Mouse (Mus musculus) limb, embryonic 14.5 days (tissue): Measurements from ENCODE around the gene Hibadh. TPM values are rescaled to one million over a fixed set of nuclear protein-coding genes. Genes with fewer than 3 reads are reported as not detected.

Experiments used
- ATAC-seq: fragments of 200-750 bp; cut with Nextera tagmentation; 2 replicates; pipeline ENCODE4 v1.8.0; 2017; ENCODE audit warnings: low read depth, moderate number of reproducible peaks, moderate TSS enrichment; ENCODE audit not compliant: low FRiP score
- DNase-seq: peaks from one replicate; pipeline ENCODE4 v3.0.0-alpha.2; 2015; ENCODE audit warnings: low spot score
- H3K27ac ChIP-seq: fragments of 300-500 bp; sonication (generic); replicated peaks from 2 replicates; pipeline ENCODE4 v1.5.1; 2014; ENCODE audit warnings: low read depth, mild to moderate bottlenecking, low read length, moderate library complexity, mixed read lengths
- H3K27me3 ChIP-seq: fragments of 300-500 bp; sonication (generic); 2 replicates; pipeline ENCODE4 v1.6.1; 2014; ENCODE audit warnings: low read length, mixed read lengths; ENCODE audit not compliant: control insufficient read depth, insufficient read depth
- H3K36me3 ChIP-seq: fragments of 300-500 bp; sonication (generic); 2 replicates; pipeline ENCODE4 v1.6.1; 2014; ENCODE audit warnings: mild to moderate bottlenecking, low read length, moderate library complexity, mixed read lengths; ENCODE audit not compliant: control insufficient read depth, insufficient read depth
- H3K4me1 ChIP-seq: fragments of 300-500 bp; sonication (generic); 2 replicates; pipeline ENCODE4 v1.6.1; 2014; ENCODE audit warnings: antibody characterized with exemption, low read length, mixed read lengths; ENCODE audit not compliant: control insufficient read depth, insufficient read depth
- H3K4me2 ChIP-seq: fragments of 300-500 bp; sonication (generic); replicated peaks from 2 replicates; pipeline ENCODE4 v1.6.1; 2014; ENCODE audit warnings: low read depth, mild to moderate bottlenecking, low read length, moderate library complexity; ENCODE audit not compliant: severe bottlenecking
- H3K4me3 ChIP-seq: fragments of 300-500 bp; sonication (generic); replicated peaks from 2 replicates; pipeline ENCODE4 v1.5.1; 2014; ENCODE audit warnings: low read length
- H3K9ac ChIP-seq: fragments of 300-500 bp; sonication (generic); 2 replicates; pipeline ENCODE4 v1.6.1; 2014; ENCODE audit warnings: mild to moderate bottlenecking, low read depth, low read length, moderate library complexity; ENCODE audit not compliant: severe bottlenecking
- H3K9me3 ChIP-seq: fragments of 300-500 bp; sonication (generic); 2 replicates; pipeline ENCODE4 v1.6.1; 2016; ENCODE audit warnings: low read length; ENCODE audit not compliant: control insufficient read depth
- POLR2A ChIP-seq: fragments of 200-500 bp; IDR thresholded peaks from 2 replicates; pipeline ENCODE4 v1.8.0; 2012; ENCODE audit warnings: inconsistent platforms, mild to moderate bottlenecking, moderate library complexity, borderline replicate concordance; ENCODE audit not compliant: insufficient read depth, insufficient read length; ENCODE audit errors: extremely low read depth
- WGBS: fragments of 180-500 bp; shearing (Covaris S2); extraction: QIAGEN DNeasy Blood & Tissue Kit; methylation state at CpG from one replicate; pipeline ENCODE4 v1.1.7; 2014; 5-methylcytosine and 5-hydroxymethylcytosine counted together
- polyA plus RNA-seq, 2 experiments: library from polyadenylated mRNA; depleted of rRNA in 1 of 2; stranded (reverse) in 1 of 2; unstranded in 1 of 2; fragments of >200 nt; fragmentation: Nextera tagmentation in 1 of 2; extraction: Ambion mirVana in 1 of 2; gene quantifications; 2 replicates each; pipeline versions ENCODE4 v1.2.1 to v1.2.3; 2012 to 2014

Gene Hibadh
- polyA plus RNA-seq, 2 experiments, result 49.2 to 56.0 TPM

DNA sequence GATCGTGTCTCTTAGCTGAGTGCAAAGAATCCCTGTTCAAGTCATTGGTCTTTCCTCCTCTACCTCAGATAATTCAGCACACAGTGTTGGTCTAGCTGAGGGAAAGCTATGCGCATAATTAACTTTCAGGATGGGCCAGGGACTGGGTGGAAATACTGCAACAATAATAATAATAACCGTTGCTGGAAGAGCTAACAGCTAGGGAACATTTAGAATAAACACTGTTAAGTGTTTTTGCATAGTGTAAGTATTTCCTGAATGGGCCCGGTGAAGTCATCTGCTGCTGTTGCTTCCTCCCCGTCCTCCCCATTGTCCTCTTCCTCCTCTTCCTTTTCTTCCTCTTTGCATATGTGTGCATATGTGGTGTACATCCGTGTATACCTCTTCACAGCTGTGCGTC, 132.2 kb downstream of the Hibadh start:
- no peak overlapping the region for H3K9ac ChIP-seq
- H3K4me2 ChIP-seq, result no peak overlapping the region
- H3K9me3 ChIP-seq, result no peaks in the 10 kb centered on the region
- 89% methylated on average over 7 of the region's 7 CpGs for WGBS
- DNase-seq (no peak), ATAC-seq (no peak)
- no peak overlapping the region for H3K4me3 ChIP-seq
- no peaks in the 10 kb centered on the region for H3K36me3 ChIP-seq
- no peak overlapping the region for H3K27ac ChIP-seq
- H3K27me3 ChIP-seq, result no peaks in the 10 kb centered on the region
- no peak for TF ChIP-seq POLR2A
- peaks cover 7% of the 10 kb centered on the region; the same call in 1 of the 2 replicates for H3K4me1 ChIP-seq

DNA sequence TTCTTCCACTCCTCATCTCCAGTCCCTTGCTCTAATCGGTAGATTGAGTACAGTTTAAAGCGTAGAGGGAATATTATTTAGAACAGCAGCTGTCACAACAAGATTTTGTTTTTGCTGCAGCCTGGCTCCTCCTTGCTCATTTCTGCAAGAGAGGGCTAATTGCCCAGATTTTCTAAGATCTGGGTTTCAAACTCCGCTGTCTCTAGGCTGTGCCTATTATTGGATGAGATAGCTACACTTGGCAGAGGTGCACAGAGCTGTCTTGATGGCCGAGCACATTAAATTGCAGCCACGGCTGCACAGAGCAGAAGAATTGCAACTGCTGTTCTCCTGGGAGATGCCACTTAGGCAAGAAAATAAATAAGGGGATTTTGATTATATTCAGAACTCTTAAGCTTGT, 133.0 kb downstream of the Hibadh start:
- Histone ChIP-seq H3K9ac (no peak overlapping the region), H3K27me3 (no peaks in the 10 kb centered on the region), H3K36me3 (no peaks in the 10 kb centered on the region), H3K27ac (no peak overlapping the region), H3K4me3 (no peak overlapping the region), H3K4me1 (peaks cover 7% of the 10 kb centered on the region; the same call in 1 of the 2 replicates), H3K9me3 (no peaks in the 10 kb centered on the region), H3K4me2 (no peak overlapping the region)
- ATAC-seq, result no peak
- TF ChIP-seq POLR2A, result no peak
- 76% methylated on average over 5 of the region's 5 CpGs for WGBS
- DNase-seq, result no peak

DNA sequence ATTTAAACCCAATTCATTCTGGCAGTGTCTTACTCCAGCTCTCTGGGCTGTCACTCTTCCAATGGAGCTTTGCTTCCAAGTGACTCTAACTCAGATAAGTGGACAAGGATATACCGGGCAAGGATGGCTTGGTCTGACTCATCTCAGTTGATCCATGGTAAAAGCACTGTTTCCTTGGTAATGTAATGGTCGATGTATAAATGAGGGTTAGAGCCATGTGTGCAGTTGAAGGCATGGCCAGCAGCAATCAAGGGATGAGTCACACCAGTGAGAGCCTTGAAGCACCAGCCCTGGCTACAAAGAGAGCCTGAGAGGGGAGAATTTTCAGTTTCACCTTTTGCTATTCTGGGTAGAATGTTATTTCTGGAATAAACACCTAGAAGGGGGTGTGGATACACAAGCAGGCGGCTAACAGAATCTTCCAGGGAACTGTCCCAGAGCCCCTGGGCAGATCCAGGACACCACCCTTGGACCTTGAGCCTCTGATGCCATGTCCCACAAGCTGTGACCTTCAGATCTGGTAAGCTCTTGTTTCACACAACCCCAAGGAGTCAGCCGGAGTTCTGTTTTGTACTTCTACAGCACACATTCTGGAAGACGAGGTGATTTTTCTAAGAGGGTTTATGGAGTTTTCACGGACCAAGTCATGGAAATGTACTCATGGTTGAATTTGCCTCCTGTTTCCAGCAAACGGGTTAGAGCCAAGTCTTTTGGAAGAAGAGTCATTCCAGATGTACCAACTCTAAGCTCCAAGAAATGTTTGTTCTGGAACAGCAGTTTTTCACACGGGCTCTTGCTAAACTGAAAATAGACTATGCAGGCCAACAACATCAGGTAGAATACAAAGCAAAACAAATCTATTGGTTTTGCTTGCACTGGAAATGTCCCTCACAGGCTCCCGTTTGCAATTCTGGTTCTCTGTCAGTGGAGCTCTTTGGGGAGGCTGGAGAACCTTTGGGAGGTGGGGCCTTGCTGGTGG, 134.1 kb downstream of the Hibadh start:
- no peak overlapping the region for H3K4me3 ChIP-seq
- WGBS, result 81% methylated on average over 9 of the region's 9 CpGs
- no peaks in the 10 kb centered on the region for H3K27me3 ChIP-seq
- no peaks in the 10 kb centered on the region for H3K9me3 ChIP-seq
- DNase-seq, result no peak
- H3K27ac ChIP-seq, result no peak overlapping the region
- no peak for ATAC-seq
- no peak overlapping the region for H3K9ac ChIP-seq
- TF ChIP-seq POLR2A, result no peak
- no peaks in the 10 kb centered on the region for H3K36me3 ChIP-seq
- no peak overlapping the region for H3K4me2 ChIP-seq
- peaks cover 7% of the 10 kb centered on the region; the same call in 1 of the 2 replicates for H3K4me1 ChIP-seq

DNA sequence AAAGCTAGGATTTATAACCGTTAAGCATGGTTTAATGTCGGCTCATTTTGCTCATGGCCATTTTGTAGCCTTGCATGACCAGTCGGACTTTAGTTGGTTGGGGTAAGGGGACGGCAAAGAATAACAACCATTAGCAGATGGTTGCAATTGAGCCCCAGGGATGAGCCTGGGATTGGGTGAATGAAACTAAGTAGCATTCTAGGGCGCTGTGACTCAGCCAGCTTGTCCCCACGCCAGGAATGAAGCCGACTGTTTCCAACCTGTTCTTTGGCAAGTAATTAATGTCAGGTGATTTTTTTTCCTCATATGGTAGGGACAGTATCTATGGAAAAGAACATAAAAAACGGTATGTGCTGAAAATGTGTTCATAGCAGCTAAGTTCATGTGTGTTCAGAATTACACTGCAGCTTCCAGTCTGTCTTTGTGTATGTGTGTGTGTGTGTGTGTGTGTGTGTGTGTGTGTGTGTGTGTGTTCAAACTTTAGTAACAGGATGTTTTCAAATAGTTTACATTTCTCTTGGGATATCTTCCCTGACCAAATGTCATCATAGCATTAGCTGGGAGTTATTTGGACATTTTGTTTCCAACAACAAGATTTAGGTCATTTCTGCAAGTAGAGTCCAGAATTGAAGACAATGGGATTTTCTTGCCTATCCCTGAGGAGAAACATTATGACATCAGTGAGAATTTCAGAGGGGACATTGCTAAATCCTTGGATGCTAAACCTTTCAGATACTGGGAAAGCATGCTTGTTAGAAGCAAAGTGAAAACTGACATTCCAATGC, 135.3 kb downstream of the Hibadh start:
- Histone ChIP-seq H3K36me3 (no peaks in the 10 kb centered on the region), H3K9me3 (no peaks in the 10 kb centered on the region), H3K4me1 (peaks cover 7% of the 10 kb centered on the region; the same call in 1 of the 2 replicates), H3K9ac (no peak overlapping the region), H3K27me3 (no peaks in the 10 kb centered on the region), H3K4me3 (no peak overlapping the region), H3K27ac (no peak overlapping the region), H3K4me2 (no peak overlapping the region)
- no peak for TF ChIP-seq POLR2A
- peak; percentile 39 for DNase-seq
- no peak for ATAC-seq
- WGBS, result 35% methylated on average over 8 of the region's 8 CpGs

DNA sequence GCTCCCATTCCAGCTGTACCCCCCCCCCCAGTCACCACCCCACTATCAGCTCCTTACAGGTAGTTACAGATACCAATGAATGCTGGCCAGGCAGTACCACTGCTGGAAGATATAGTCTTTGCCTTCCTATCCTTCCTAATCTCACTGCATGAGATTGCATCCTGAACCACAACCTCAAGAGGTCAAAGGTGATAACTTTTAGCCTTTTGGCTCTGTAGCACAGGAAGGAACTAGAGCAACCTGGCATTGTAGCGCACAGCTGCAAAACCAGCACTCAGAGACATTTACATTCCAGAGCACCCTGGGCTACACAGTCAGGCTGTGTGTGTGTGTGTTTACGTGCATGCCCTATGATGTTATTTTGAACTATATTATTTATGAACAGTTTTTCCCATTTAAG, 137.2 kb downstream of the Hibadh start:
- Histone ChIP-seq H3K27ac (no peak overlapping the region), H3K9ac (no peak overlapping the region), H3K9me3 (no peaks in the 10 kb centered on the region), H3K4me2 (no peak overlapping the region), H3K36me3 (no peaks in the 10 kb centered on the region), H3K27me3 (no peaks in the 10 kb centered on the region), H3K4me3 (no peak overlapping the region), H3K4me1 (peaks cover 7% of the 10 kb centered on the region; the same call in 1 of the 2 replicates)
- DNase-seq (no peak), ATAC-seq (no peak)
- TF ChIP-seq POLR2A, result no peak
- 70% methylated on average over 2 of the region's 2 CpGs for WGBS
